Mouse (Mus musculus): Measurements from ENCODE around the gene Stoml3. TPM values are rescaled to one million over a fixed set of nuclear protein-coding genes. Genes with fewer than 3 reads are reported as not detected.

Gene Stoml3
- total and polyA plus RNA-seq, 3 experiments, result not detected

GRCm38 (mm10) chr3:53463046-53463764, 25.2 kb upstream of the Stoml3 start, which contains the start of the genes Nhlrc3 and Proser1 (continued):
- 0 out of 2 replicates have a peak, but pooled peaks have one; percentile 3 for TF ChIP-seq MYC (IDR thresholded peaks at IDR 0.05; ENCODE audit: low read depth, low read length)
- peak; percentile 97 for TF ChIP-seq SIN3A (IDR thresholded peaks at IDR 0.05; ENCODE audit: low read length)
- peak; percentile 70; the same call in 1 of the 2 replicates for TF ChIP-seq KAT2A (IDR thresholded peaks at IDR 0.05; ENCODE audit: insufficient replicate concordance, low read length)
- TF ChIP-seq ZKSCAN1 (IDR thresholded peaks at IDR 0.05; ENCODE audit: borderline replicate concordance, low read depth, low read length), result peak; percentile 97
- TF ChIP-seq RAD21 (IDR thresholded peaks at IDR 0.05; ENCODE audit: low read depth, low read length), result no peak
- peak; percentile 100 for TF ChIP-seq MAX (IDR thresholded peaks at IDR 0.05; ENCODE audit: low read length)
- TF ChIP-seq IRF4 (IDR thresholded peaks at IDR 0.05; ENCODE audit: low read depth, low read length), result 0 out of 2 replicates have a peak, but pooled peaks have one; percentile 22
- no peak; a peak in 1 of 4 replicates for TF ChIP-seq CTCF (conservative IDR thresholded peaks at IDR 0.05 in 1 of 2, IDR thresholded peaks at IDR 0.05 in 1 of 2; ENCODE audit: low read depth in 2 of 2, low read length in 2 of 2)

- Histone ChIP-seq H3K36me3 (replicated peaks in 1 of 2; ENCODE audit: control insufficient read depth in 1 of 2, insufficient read depth in 1 of 2, low read length in 1 of 2) (peaks cover 15 to 32% of the 10 kb centered on the region in 2 experiments), H3K9ac (ENCODE audit: insufficient read depth, low read depth) (peak overlapping the region; percentile 91), H3K27ac (ENCODE audit: insufficient read depth, low read depth) (no peak overlapping the region), H3K4me2 (ENCODE audit: insufficient read depth, low read depth, poor library complexity, severe bottlenecking) (peak overlapping the region; percentile 93; the same call in 1 of the 2 replicates), H3K4me1 (ENCODE audit: control insufficient read depth in 1 of 2, insufficient read depth in 2 of 2) (peaks cover 0 to 46% of the 10 kb centered on the region in 2 experiments; a peak in 2 of 4 replicates), H3K79me2 (replicated peaks; ENCODE audit: control insufficient read depth, extremely low read depth, insufficient read depth, poor library complexity, severe bottlenecking) (peaks cover 47% of the 10 kb centered on the region), H3K27me3 (replicated peaks) (no peaks in the 10 kb centered on the region), H3K4me3 (replicated peaks in 1 of 3; ENCODE audit: low read depth in 2 of 3, low read length in 2 of 3, poor library complexity in 1 of 3) (peak overlapping the region; percentile 55 to 76 (median 73)), H3K9me3 (replicated peaks; ENCODE audit: low read length) (no peaks in the 10 kb centered on the region)
- dilution Hi-C loops (cut with MboI; ENCODE audit: extremely low pct_ligation_motif_present, extremely low pct_unique_long_range_greater_than_20kb, low sequenced_read_pairs), result no loop called here
- TF ChIP-seq POLR2AphosphoS2 (IDR thresholded peaks at IDR 0.05; ENCODE audit: low read depth, low read length) (no peak), CTCF (conservative IDR thresholded peaks at IDR 0.05 in 1 of 2, IDR thresholded peaks at IDR 0.05 in 1 of 2; ENCODE audit: low read depth in 2 of 2, low read length in 2 of 2) (no peak), MAX (IDR thresholded peaks at IDR 0.05; ENCODE audit: low read length) (0 out of 2 replicates have a peak, but pooled peaks have one; percentile 11), UBTF (IDR thresholded peaks at IDR 0.05; ENCODE audit: low read depth, low read length) (peak; percentile 72), MXI1 (IDR thresholded peaks at IDR 0.05; ENCODE audit: low read depth, low read length) (peak; percentile 78), NRF1 (IDR thresholded peaks at IDR 0.05; ENCODE audit: low read depth, low read length) (no peak), SIN3A (IDR thresholded peaks at IDR 0.05; ENCODE audit: low read length) (peak; percentile 9; the same call in 1 of the 2 replicates), TCF12 (IDR thresholded peaks at IDR 0.05; ENCODE audit: low read depth, low read length) (peak; percentile 4; the same call in 1 of the 2 replicates), NELFE (IDR thresholded peaks at IDR 0.05; ENCODE audit: low read depth, low read length) (peak; percentile 9; the same call in 1 of the 2 replicates), RAD21 (IDR thresholded peaks at IDR 0.05; ENCODE audit: low read depth, low read length) (no peak), CHD2 (IDR thresholded peaks at IDR 0.05; ENCODE audit: low read length) (no peak), BHLHE40 (IDR thresholded peaks at IDR 0.05; ENCODE audit: low read depth, low read length) (no peak)
- DNase-seq (ENCODE audit: extremely low read depth), result no peak
- in situ Hi-C loops (cut with MboI; ENCODE audit: low pct_ligation_motif_present, low pct_unique_long_range_greater_than_20kb, low sequenced_read_pairs), result loop anchor here (25.0 kb wide), 1 partner anchor 1201 kb away; the partner anchor contains the start of gene Foxo1
Observed at GRCm38 (mm10) chr3:53463765-53464114, 24.7 kb upstream of the Stoml3 start.

Data from CH12.LX (cell line).